Mouse (Mus musculus): ENCODE data around the gene Sptbn1. TPM values are rescaled to one million over a fixed set of nuclear protein-coding genes. Genes with fewer than 3 reads are reported as not detected.

Sptbn1 gene
- polyA plus RNA-seq (2016; fragmentation: Nextera tagmentation; extraction: Ambion mirVana), result 188 and 194 TPM in 2 replicates

DNA sequence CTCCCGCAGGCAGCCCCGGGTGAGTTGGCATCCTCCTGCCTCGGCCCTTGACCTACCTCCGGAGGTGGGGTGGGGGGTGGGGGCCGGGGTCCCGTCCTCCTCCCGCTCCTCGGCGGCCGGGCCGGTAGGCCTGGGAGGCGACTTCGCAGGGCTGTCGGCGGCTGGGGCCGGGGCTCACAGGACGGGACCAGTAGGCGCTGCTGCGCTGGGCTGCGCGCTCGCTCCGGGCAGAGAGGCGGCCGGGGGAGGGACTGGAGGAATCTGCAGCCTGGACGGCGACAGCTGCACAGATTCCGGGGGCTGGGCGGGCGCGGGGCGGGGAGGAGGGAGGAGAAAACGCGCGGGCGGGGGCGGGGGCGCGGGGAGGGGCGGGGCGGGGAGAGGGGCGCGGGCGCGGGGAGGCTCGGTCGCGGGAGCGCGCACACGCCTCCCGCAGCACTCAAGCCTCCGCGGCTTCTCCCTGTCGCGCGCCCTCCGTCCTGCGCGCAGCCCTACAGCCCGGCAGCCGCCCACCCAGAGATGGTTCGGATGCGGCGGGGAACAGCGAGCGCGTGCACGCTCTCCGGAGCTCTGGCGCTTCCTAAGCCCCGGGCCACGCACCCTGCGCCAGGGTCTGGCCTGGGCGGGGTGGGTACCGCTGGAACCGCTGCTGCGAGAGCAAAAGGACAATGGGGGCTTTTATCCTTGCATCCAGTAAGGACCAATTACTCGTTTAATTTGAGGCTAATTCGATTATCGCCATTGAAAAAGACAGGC lies at the start of gene Sptbn1:
TSS of gene Sptbn1 (minus strand) at position 284 of the 756 bp plus-strand sequence.
- WGBS, result 0% methylated on average over 39 of the region's 81 CpGs

DNA sequence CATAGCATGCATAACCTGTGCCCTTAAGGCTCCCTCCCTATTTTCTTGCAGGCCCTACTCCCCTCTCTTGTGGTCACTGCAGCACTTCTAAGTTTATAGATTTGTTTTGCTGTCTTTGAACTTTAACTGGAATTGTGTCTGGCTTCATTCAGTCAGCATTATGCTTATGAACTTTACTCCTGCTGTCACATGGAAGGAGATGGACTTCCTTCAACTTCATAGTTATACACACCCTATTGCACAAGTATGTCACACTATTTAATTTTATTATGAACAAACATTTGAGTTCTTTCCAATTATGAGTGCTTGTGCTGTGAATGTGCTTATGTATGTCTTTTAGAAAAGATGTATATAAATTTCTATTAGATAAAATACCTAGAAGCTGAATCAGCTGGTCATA lies 26.3 kb upstream of the Sptbn1 start:
- H3K9ac ChIP-seq, result no peak overlapping the region
- no peak overlapping the region for H3K4me3 ChIP-seq
- H3K27ac ChIP-seq (ENCODE audit: poor library complexity, severe bottlenecking), result no peak overlapping the region
- H3K9me3 ChIP-seq (replicated peaks), result 0 out of 2 replicates have a peak, but pooled peaks cover 6% of the 10 kb centered on the region
- no peaks in the 10 kb centered on the region for H3K27me3 ChIP-seq (replicated peaks)
- H3K36me3 ChIP-seq, result no peaks in the 10 kb centered on the region
- H3K4me2 ChIP-seq, result no peak overlapping the region
- no peak for ATAC-seq (ENCODE audit: insufficient number of reproducible peaks, low FRiP score)
- H3K4me1 ChIP-seq (replicated peaks), result peaks cover 31% of the 10 kb centered on the region

More for the DNA sequence above, at the start of gene Sptbn1:
- H3K4me3 ChIP-seq, result peak within 1 kb of the TSS; percentile 92
- peak within 1 kb of the TSS; percentile 77 for H3K4me2 ChIP-seq
- peak within 1 kb of the TSS; percentile 99 for H3K9ac ChIP-seq
- no peaks in the 10 kb centered on the region for H3K27me3 ChIP-seq (replicated peaks)
- H3K4me1 ChIP-seq (replicated peaks), result peaks cover 24% of the 10 kb centered on the region
- no peaks in the 10 kb centered on the region for H3K9me3 ChIP-seq (replicated peaks)
- peak within 1 kb of the TSS; percentile 97 for H3K27ac ChIP-seq (ENCODE audit: poor library complexity, severe bottlenecking)
- peak; percentile 93 for ATAC-seq (ENCODE audit: insufficient number of reproducible peaks, low FRiP score)
- H3K36me3 ChIP-seq, result no peaks in the 10 kb centered on the region

DNA sequence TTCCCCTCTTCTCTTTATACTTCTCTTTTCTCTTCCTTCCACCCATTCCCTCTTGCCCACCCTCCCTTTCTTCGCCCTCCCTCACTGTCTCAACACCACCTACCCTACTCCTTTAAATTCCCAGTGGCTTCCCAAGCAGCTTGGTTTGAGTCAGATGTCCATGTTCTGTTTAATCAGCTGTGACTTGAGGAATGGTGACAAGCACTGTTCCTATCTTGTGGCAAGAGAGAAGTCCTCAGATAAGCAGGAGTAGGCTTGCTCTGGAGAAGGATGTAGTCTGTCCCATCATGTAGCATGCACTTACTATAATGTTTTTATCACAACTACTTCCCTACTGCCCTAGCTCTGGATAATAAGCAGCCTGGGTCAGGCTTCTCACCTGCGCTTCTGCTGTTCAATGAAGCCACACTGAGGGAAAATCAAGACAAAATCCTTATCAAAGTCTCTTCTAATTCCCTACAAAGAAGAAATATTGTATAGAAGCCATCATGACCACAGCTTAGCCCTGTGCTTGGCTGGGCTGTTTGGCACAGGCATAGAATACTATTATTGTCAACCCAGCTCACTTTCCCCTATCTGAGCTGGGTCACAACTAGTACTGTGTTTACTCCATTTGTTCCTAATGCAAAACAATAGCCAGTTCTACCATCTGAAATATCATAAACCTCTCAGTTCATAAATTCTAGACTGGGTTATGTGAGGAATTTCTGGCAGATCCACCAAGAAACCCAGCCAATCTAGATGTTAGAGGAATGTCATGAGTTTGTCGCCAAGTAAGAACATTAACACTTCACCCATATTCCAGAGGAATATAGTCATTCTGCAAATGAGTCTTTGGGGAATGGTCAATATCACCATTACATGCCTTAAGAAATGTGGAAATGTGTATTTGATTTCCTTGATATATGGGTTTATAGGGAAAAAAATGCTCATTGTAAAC lies 24.5 kb upstream of the Sptbn1 start:
- peak; percentile 26; the same call in 1 of the 2 replicates for ATAC-seq (ENCODE audit: insufficient number of reproducible peaks, low FRiP score)
- Histone ChIP-seq H3K4me3 (no peak overlapping the region), H3K4me1 (replicated peaks) (peaks cover 31% of the 10 kb centered on the region), H3K4me2 (no peak overlapping the region), H3K27ac (ENCODE audit: poor library complexity, severe bottlenecking) (peak overlapping the region; percentile 74), H3K27me3 (replicated peaks) (no peaks in the 10 kb centered on the region), H3K9ac (no peak overlapping the region), H3K36me3 (no peaks in the 10 kb centered on the region), H3K9me3 (replicated peaks) (0 out of 2 replicates have a peak, but pooled peaks cover 3% of the 10 kb centered on the region)
- WGBS, result 65% methylated on average over 3 of the region's 3 CpGs

DNA sequence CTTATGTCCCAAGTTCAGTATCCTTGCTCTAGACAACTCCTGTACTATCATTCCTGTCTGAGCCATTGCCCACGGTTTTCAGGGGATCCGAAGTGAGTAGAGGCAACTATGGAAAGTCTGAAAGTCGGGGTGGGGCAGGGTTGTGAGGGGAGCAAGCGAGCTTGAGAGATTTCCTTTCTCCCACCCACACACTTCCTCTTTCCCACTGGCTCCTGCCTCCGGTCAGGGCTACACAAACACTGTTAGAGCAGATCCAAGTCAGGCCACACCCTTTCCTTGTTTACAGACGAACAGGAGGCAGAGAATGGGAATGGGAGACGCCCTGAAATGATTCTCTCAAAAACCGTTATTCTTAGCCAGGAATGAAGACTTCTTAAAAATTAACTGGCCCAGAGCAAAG lies 23.2 kb upstream of the Sptbn1 start:
- Histone ChIP-seq H3K4me2 (peak overlapping the region; percentile 9; the same call in 1 of the 2 replicates), H3K9ac (no peak overlapping the region), H3K36me3 (no peaks in the 10 kb centered on the region), H3K27me3 (replicated peaks) (no peaks in the 10 kb centered on the region), H3K27ac (ENCODE audit: poor library complexity, severe bottlenecking) (peak overlapping the region; percentile 74), H3K4me1 (replicated peaks) (peaks cover 31% of the 10 kb centered on the region), H3K4me3 (no peak overlapping the region), H3K9me3 (replicated peaks) (no peaks in the 10 kb centered on the region)
- ATAC-seq (ENCODE audit: insufficient number of reproducible peaks, low FRiP score), result peak; percentile 86
- 31% methylated on average over 8 of the region's 8 CpGs for WGBS

DNA sequence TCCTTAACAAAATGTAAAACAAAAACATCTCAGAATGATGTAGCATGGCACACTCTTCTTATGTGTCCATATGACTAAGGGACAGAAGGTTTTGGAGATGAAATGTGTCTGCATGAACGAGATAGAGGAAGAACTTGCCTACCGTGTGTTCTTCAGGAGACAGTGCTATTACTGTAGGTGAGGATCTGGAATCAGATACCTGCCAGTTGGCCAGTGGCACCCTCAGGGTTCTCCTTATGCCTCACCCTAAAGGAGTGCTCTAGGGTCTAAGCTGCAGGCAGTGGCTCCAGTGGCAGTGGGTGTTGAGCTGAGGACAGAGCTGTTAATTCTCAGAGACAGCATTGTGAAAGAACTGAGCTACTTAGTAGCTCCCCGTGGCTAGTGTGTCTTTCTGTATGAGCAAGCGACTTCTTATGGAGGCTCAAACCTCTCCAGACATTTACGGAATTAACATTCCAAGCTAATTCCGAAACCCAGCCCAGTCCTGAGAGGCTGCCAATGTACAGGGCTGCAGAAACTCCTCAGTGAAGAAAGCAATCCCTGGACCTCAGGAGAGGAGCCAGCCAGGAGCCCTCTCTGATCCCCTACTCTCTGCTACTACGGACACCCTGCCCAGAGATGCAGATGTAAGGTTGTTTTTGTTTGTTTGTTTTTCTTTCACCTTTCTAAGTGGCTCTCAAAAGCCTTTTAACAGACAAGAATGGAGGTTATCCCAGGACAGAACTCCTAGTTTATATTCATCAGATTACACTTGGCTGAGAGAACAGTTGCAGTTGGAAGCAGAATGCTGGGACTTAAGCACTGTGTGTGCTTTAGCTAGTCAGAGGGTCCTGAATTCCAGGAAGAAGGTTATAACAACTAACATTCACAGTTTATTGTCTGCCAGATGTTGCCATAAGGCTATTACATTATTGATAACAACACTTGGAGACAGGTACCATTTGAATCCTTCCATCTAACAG lies 21.8 kb upstream of the Sptbn1 start:
- no peak overlapping the region for H3K9ac ChIP-seq
- 45% methylated on average over 7 of the region's 7 CpGs for WGBS
- no peak overlapping the region for H3K4me2 ChIP-seq
- H3K27ac ChIP-seq (ENCODE audit: poor library complexity, severe bottlenecking), result no peak overlapping the region
- H3K36me3 ChIP-seq, result no peaks in the 10 kb centered on the region
- H3K27me3 ChIP-seq (replicated peaks), result no peaks in the 10 kb centered on the region
- peaks cover 31% of the 10 kb centered on the region for H3K4me1 ChIP-seq (replicated peaks)
- ATAC-seq (ENCODE audit: insufficient number of reproducible peaks, low FRiP score), result no peak
- no peak overlapping the region for H3K4me3 ChIP-seq
- no peaks in the 10 kb centered on the region for H3K9me3 ChIP-seq (replicated peaks)

DNA sequence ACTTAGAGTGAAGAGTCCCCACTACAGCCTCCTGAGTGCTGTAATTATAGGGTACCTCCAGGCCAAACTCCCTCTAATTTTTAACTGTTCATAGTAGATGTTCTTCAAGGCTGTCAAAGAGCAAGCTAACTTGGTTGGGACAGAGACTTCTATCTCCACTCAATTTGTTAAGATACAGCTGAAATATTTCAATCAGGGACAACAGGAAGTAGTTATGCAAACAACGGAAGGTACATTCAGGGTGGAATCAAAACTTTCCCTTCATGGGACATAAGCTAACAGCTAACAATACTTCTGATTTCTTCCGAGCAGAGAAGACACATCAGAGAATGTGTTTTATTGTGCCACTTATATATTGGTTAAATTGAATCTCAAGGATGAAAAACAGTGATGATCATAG lies 20.1 kb upstream of the Sptbn1 start:
- no peak overlapping the region for H3K27ac ChIP-seq (ENCODE audit: poor library complexity, severe bottlenecking)
- no peak for ATAC-seq (ENCODE audit: insufficient number of reproducible peaks, low FRiP score)
- H3K9ac ChIP-seq, result no peak overlapping the region
- no peak overlapping the region for H3K4me2 ChIP-seq
- H3K9me3 ChIP-seq (replicated peaks), result no peaks in the 10 kb centered on the region
- H3K36me3 ChIP-seq, result no peaks in the 10 kb centered on the region
- H3K4me3 ChIP-seq, result no peak overlapping the region
- WGBS, result 73% methylated on average over 2 of the region's 2 CpGs
- peaks cover 31% of the 10 kb centered on the region for H3K4me1 ChIP-seq (replicated peaks)
- no peaks in the 10 kb centered on the region for H3K27me3 ChIP-seq (replicated peaks)

DNA sequence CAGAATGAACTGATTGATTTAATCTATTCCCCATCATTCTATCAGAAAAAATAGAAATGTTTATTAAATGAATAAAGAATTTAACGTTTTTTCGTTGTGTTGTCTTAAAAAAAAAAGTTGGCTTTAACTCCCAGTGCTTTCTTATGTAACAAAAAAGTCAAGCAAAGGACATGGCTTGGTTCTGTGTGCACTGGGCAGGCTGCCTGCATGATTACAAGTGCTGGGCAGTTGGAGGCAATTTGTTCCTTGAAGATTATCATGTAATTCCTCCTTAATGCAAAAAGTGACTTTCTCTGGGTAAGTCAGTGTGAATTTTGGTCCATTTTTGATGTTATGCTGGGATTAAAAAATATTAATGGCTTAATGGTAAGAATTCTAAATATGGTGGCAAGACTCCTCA lies 15.7 kb upstream of the Sptbn1 start:
- H3K9ac ChIP-seq, result no peak overlapping the region
- no peaks in the 10 kb centered on the region for H3K27me3 ChIP-seq (replicated peaks)
- no peak overlapping the region for H3K4me3 ChIP-seq
- H3K9me3 ChIP-seq (replicated peaks), result no peaks in the 10 kb centered on the region
- ATAC-seq (ENCODE audit: insufficient number of reproducible peaks, low FRiP score), result no peak
- no peak overlapping the region for H3K27ac ChIP-seq (ENCODE audit: poor library complexity, severe bottlenecking)
- H3K4me1 ChIP-seq (replicated peaks), result 0 out of 2 replicates have a peak, but pooled peaks cover 2% of the 10 kb centered on the region
- no peak overlapping the region for H3K4me2 ChIP-seq
- no peaks in the 10 kb centered on the region for H3K36me3 ChIP-seq
- WGBS, result 50% methylated on average over 2 of the region's 2 CpGs

DNA sequence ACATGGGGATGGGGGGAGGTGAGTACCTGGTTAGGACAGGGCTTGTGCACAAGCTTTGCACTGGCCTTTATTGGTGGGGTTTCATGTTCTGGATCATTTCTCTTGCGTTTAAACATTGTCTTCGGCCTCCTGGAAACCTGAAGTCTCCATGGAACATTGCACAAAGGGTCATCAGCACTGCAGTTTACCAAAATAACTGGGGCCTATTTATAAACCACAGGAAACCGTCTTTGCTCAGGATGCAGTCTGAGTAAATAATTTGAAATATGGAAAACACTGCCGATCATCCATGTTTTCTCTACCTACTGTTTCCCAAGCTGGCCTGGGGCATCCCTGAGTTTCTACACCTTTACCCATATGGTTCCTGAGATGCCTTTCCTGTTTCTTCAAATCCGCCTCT lies 13.1 kb upstream of the Sptbn1 start:
- no peak overlapping the region for H3K4me3 ChIP-seq
- H3K36me3 ChIP-seq, result no peaks in the 10 kb centered on the region
- H3K27me3 ChIP-seq (replicated peaks), result no peaks in the 10 kb centered on the region
- H3K9ac ChIP-seq, result no peak overlapping the region
- no peak for ATAC-seq (ENCODE audit: insufficient number of reproducible peaks, low FRiP score)
- 0 out of 2 replicates have a peak, but pooled peaks cover 2% of the 10 kb centered on the region for H3K4me1 ChIP-seq (replicated peaks)
- 64% methylated on average over 5 of the region's 5 CpGs for WGBS
- H3K9me3 ChIP-seq (replicated peaks), result no peaks in the 10 kb centered on the region
- no peak overlapping the region for H3K4me2 ChIP-seq
- H3K27ac ChIP-seq (ENCODE audit: poor library complexity, severe bottlenecking), result no peak overlapping the region

DNA sequence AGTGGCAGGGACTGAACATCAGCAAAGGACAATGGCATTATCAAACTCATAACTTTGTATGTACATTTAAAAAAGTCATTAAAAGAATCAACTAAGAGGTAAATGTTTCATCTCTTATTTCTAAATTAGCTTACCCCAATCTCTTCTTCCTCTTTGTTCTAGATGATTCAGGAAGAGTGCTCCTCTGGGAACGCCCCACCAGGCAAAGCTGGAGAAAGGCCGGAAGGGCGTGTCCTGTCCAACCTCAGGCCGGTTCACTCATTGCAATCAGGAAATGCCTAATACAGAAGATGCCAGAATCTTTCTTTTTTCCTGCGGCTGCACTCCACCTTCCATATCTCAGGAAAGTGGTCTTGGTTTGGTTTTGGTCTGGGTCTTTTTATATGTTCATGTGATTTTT lies 11.3 kb upstream of the Sptbn1 start:
- H3K27me3 ChIP-seq (replicated peaks), result no peaks in the 10 kb centered on the region
- 0 out of 2 replicates have a peak, but pooled peaks cover 2% of the 10 kb centered on the region for H3K4me1 ChIP-seq (replicated peaks)
- no peaks in the 10 kb centered on the region for H3K36me3 ChIP-seq
- no peak overlapping the region for H3K27ac ChIP-seq (ENCODE audit: poor library complexity, severe bottlenecking)
- ATAC-seq (ENCODE audit: insufficient number of reproducible peaks, low FRiP score), result no peak
- WGBS, result 68% methylated on average over 5 of the region's 5 CpGs
- no peak overlapping the region for H3K4me3 ChIP-seq
- H3K4me2 ChIP-seq, result no peak overlapping the region
- no peak overlapping the region for H3K9ac ChIP-seq
- no peaks in the 10 kb centered on the region for H3K9me3 ChIP-seq (replicated peaks)

DNA sequence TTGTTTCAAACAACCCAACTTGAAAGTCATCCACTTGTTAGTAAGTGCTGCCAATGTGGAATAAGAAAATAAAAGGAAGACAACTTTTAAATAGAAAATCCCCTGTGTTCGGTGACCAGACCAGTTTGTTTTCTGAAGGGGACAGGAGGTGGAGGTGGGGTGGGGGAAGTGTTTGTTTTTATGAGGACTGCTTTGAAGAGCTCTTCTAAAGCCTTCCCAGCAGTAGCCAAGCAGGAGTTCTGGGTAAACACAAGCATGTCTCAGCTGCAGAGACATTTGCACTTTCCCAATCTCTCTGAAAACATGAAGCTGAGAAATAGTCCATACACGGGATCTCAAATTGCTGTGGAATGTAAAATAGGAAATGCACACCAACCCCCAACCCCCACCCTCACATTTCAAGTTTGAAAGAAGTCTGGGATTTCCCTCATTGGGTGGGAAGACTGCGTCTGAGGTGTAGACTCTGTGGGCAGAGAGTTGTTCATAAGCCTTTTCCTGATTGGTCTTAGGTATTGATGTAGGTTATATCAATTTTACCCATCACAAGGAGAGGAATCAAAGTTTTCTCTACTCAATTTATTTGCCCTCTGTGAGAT lies 7.6 kb upstream of the Sptbn1 start:
- ATAC-seq (ENCODE audit: insufficient number of reproducible peaks, low FRiP score), result no peak
- no peak overlapping the region for H3K9ac ChIP-seq
- H3K27ac ChIP-seq (ENCODE audit: poor library complexity, severe bottlenecking), result no peak overlapping the region
- H3K9me3 ChIP-seq (replicated peaks), result no peaks in the 10 kb centered on the region
- no peak overlapping the region for H3K4me3 ChIP-seq
- H3K4me1 ChIP-seq (replicated peaks), result no peaks in the 10 kb centered on the region
- no peaks in the 10 kb centered on the region for H3K27me3 ChIP-seq (replicated peaks)
- WGBS, result 45% methylated on average over 3 of the region's 3 CpGs
- no peaks in the 10 kb centered on the region for H3K36me3 ChIP-seq
- H3K4me2 ChIP-seq, result no peak overlapping the region

Data from heart, embryonic 12.5 days (tissue).